Mouse (Mus musculus): ENCODE measurements around the gene Dnajb12. TPM values are rescaled to one million over a fixed set of nuclear protein-coding genes. Genes with fewer than 3 reads are reported as not detected.

The Dnajb12 gene
- polyA plus RNA-seq, 1 experiment: 50.3 TPM

- DNase-seq (ENCODE audit: extremely low spot score in 1 of 2, low spot score in 1 of 2): no peak
Observed at GRCm38 (mm10) chr10:59945416-59945815, 66.1 kb downstream of the Dnajb12 start.

GRCm38 (mm10) chr10:59946362-59946761, 67.0 kb downstream of the Dnajb12 start:
- DNase-seq (ENCODE audit: extremely low spot score in 1 of 2, low spot score in 1 of 2): no peak

- DNase-seq (ENCODE audit: extremely low spot score in 1 of 2, low spot score in 1 of 2): no peak
Observed at GRCm38 (mm10) chr10:59947296-59948073, 68.1 kb downstream of the Dnajb12 start.

GRCm38 (mm10) chr10:59948363-59949254, 69.3 kb downstream of the Dnajb12 start:
- DNase-seq (ENCODE audit: extremely low spot score in 1 of 2, low spot score in 1 of 2): no peak

Other genes with a start within 250 kb of the Dnajb12 start
- 131 and 151 TPM in 2 replicates for gene Micu1, start 177.1 kb upstream of the Dnajb12 start, polyA plus RNA-seq (2012; rRNA removed)
- 46.3 and 53.3 TPM in 2 replicates for gene Ddit4, start 72.3 kb downstream of the Dnajb12 start, polyA plus RNA-seq (2012; rRNA removed)
- gene Ascc1, start 123.2 kb downstream of the Dnajb12 start, polyA plus RNA-seq (2012; rRNA removed): 26.5 and 27.2 TPM in 2 replicates
- gene Anapc16, start 123.6 kb downstream of the Dnajb12 start, polyA plus RNA-seq (2012; rRNA removed): 86.0 and 101 TPM in 2 replicates
- gene Spock2, start 226.7 kb downstream of the Dnajb12 start, polyA plus RNA-seq (2012; rRNA removed): 362 and 366 TPM in 2 replicates